Mouse (Mus musculus) R1 (cell line): ENCODE measurements around the gene Rilpl1.
"Not testable (repeated sequence)": the region's sequence is repeated elsewhere in the genome, so short reads cannot be mapped to it uniquely, and the experiment has no call there.

Experiments used
- DNase-seq: peaks from one replicate; pipeline ENCODE4 v3.0.0-alpha.2; 2018; ENCODE audit warnings: low read depth, low spot score

Rilpl1 gene

DNA sequence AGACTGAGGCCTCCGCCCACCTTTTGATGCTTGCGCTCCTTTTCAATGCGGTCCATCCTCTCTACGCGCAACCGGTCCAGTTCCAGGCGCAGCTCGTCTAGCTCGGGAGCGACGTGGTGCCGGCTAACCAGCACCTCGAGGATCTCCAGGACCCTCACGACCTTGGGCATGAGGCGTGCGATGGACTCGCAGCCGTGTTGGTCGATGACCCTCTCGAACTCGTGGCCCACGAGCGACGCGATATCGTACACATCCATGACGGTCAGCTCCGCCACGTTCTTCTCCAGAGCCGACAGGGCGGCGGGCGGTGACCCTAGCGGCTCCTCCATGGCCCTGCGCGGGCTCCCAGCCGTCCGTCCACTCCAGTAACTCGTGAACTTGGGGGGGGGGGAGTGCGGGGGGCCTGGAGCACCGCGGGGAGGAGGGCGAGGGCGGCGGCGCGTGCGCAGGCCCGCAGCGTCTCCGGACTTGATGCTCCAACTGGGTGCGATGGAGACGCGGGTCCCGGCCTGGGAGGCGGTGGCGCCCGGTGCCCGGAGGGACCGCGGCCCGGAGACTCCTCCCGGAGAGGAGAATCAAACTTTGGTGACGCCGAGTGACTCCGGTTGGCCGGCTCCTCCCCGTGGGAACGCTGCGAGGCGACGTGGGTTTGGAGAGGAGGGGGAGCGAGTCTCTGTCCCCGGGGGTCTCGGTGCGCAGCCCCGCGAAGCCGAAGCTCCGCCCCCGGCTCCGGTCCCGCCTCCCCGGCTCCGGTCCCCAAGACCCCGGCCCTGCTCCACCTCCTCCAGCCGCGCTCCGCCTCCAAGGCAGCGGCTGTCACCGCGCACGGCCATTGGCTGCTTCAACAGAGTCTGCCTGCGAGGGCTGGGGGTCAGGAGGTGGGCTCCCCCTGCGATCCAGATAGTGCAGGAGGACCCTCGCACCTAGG is at the start of gene Rilpl1:
Rilpl1 (minus strand) TSS at position 737 of the 928 bp plus-strand sequence.
- DNase-seq, result peak; percentile 79

DNA sequence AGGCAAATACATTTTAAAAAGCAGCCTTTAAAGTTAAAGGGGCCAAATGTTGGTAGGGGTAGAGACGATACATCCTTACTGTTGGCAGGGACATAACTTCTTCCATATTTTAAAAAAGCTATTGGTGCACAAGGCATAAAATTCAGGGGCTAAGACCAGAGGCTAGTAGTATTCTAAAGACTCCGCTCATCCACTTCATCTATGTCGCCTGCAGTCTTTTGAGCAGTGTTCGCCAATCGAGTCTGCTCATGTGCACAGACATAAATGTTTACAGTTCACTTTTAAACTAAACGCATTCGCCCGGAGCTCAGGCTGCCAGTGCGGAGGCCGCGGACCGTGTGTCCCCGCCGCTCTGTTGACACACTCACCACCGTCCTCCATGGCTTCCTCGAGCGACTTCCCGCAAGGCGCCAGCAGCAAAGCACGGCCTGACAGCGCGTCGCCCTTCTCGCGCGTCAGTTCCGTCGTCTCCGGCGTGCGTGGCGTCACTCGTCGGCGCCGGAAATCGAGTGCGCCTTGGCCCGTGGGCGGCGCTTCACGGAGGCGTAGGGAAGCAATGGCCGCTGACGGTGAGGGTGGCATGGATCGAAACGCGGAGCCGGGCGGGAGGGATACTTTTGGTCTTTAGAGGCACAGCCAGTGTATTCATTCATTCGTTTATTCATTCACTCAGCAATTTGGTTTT is 47.6 kb upstream of the Rilpl1 start, which contains the start of the genes Eif2b1 and Gtf2h3:
Eif2b1 (minus strand) TSS at position 499 of the 685 bp plus-strand sequence.
Gtf2h3 (plus strand) TSS at position 508 of the 685 bp plus-strand sequence.
- DNase-seq, result peak; percentile 93

DNA sequence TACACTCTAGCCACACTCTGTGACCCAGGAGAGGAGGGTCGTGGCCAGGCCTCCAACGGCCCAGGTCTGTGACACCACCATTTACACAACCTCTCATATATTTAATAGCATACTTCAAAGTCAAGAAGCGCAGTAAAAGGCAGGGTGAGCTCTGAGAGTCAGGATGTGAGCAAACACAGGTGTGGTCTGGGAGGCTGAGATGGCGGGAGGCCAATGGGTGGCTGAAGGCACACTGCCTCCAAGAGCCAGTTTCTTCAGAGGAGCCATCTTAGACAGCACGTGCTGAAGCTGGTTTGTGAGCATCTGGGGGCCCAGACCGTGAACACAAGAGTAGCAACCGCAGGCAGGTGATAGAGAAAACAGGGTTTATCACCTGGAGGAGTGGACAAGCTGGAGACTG is 44.3 kb upstream of the Rilpl1 start:
- no peak for DNase-seq

DNA sequence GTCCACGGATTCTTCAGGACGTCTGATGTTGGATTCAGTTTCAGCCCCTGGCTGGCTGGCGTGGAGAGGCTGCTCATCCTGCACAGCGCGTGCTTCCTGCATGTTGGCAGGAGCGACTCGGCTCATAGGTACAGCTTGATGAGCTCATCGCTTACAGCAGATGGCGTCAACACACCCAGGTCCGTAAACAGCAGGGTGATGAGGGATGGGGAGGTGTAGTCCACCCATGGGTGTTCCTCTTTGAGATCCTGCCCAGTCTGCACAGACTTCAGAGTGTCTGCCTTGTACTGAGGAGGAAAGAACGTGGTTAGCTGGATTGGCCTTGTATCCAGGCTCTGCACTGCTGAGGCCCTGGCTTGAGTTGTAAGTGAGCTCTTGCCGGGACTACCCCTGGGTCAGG is 39.9 kb upstream of the Rilpl1 start:
- no peak for DNase-seq

DNA sequence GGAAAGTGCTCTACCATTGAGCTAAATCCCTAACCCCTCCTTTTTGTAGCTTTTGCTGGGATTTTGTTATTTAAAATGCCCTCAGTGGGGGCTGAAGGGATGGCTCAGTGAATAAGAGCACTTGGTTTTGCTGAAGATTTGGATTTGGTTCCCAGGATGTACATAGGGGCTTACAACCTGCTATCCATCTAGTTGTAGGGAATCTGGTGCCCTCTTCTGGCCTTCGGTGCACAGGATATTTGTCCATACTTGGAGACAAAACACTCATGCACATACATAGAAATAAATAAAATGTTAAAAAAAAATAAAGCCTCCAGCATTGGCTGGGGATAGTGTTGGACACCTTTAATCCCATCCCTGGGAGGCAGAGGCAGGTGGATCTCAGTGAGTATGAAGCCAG is 24.0 kb upstream of the Rilpl1 start:
- DNase-seq, result no peak

DNA sequence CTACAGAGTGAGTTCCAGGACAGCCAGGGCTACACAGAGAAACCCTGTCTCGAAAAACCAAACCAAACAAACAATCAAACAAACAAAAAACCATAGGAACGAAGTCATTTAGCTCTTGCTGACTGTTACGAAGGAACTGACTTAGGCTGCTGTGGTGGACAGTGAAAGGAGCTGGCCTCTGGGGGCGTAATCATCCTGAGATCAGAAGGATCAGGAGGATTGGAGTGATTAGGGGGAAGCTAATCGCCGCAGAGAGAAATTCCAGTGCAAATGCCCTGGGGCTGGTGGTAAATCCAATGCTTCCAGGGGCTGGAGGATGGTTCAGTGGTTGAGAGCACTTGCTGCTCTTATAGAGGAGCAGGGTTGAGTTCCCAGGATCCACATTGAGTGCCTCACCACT is 22.4 kb upstream of the Rilpl1 start:
- DNase-seq, result no peak

DNA sequence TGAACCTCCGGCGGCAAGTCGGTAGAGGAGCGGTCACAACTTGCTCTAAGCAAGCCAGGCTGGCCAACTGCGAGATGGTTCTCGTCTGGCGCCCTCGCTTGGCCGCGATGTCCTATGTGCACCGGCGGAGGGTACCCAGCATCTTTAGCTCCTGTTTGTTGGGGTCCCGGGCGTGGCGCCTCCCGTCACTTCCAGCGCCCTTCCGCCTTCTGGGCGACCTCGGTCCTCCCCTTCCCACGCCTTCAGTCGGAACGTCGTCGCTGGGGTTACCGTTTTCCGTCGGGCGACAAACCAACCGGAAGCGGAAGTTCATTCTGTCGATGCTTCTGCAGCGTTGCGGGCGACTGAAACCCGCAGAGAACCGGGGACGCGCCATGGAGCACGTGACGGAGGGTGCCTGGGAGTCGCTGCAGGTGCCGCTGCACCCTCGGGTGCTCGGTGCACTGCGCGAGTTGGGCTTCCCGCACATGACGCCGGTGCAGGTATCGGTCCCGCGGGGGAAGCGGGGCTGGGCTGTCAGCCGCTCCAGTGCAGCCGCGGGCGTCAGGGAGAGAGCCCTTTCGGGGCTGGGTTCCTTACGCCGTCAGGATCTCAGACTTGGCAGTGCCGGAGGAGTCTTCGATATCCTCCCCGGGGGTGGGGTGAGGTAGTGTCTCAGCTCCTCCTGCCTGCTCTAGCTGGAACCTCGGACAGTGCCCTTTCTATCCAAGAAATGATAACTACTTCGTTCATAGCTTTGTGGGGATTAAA is 21.5 kb upstream of the Rilpl1 start, which contains the start of gene Ddx55:
Ddx55 (plus strand) TSS at position 307 of the 750 bp plus-strand sequence.
- peak; percentile 95 for DNase-seq

DNA sequence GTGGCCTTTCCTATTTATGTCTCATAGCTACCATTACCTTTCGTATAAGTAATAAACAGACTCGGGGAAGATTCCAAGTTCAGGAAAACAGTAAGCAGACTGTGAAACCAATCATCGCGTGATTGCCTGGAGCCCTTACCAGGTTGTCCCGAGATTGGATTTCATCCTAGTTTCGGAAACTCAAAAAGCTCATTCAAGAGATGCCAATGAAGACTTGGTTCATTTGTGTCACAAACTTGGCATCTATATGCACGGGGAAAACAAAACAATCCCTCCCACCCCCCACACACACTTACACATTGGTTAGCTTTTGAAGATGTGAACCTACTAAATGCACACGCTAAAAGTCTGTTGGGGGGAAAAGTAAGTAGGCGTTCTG is 20.9 kb upstream of the Rilpl1 start:
- no peak for DNase-seq

DNA sequence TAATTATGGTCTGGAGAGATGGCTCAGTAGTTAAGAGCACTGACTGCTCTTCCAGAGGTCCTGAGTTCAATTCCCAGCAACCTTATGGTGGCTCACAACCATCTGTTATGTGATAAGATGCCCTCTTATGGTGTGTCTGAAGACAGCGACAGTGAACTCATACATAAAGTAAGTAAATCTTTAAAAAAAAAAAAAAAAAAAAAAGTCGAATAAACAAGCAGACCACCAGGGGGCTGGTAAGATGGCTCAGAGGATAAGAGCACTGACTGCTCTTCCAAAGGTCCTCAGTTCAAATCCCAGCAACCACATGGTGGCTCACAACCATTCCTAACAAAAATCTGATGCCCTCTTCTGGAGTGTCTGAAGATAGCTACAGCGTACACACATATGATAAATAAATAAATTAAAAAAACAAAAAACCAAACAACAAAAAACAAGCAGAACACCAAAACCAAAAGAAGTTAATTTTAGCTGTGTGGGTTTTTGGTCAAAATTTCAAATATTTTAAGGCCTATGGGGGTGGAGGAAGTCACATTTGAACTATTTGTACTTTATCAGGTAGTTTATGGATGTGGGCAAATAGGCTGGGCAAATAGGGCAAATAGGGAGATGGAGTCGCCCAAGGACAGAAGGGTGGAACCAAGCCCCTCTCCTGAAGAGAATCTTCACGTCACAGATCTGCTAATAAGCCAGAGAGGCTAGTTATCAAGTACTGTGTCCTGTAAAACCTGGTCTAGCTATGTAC is 20.3 kb upstream of the Rilpl1 start:
- DNase-seq, result peak; percentile 64

DNA sequence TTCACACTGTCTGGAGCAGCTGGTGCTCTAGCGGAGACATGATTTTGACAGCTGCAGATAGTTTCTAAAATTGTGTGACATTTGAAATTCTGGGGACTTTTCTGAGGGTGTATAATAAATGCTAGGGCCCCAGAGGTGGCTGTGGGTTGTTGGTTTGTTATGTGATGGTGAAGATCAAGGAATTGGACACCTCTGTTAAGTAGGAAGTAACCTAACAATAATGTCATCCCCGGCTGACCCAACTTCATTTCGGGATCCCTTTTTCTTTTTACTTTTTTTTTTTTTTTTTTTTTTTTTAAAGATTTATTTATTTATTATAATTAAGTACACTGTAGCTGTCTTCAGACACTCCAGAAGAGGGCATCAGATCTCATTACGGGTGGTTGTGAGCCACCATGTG is 19.5 kb upstream of the Rilpl1 start:
- not testable (repeated sequence) for DNase-seq

DNA sequence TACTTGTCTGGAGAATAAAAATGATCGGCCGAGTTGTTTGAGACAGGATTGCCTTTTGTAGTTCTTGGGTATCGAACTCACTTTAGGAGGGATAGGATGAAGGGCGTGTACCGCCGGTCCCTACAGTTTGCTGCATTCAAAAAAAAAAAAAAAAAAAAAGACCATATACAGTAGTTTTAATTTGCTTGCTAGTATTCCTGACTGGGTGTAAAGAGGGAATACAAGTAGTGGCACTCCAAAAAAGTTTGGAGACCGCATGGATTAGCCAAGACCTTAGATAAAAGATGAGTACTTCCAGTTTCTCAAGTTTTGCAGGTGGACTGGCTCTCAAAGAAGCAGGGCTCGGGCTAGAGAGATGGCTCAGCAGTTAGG is 10.4 kb upstream of the Rilpl1 start:
- no peak for DNase-seq

DNA sequence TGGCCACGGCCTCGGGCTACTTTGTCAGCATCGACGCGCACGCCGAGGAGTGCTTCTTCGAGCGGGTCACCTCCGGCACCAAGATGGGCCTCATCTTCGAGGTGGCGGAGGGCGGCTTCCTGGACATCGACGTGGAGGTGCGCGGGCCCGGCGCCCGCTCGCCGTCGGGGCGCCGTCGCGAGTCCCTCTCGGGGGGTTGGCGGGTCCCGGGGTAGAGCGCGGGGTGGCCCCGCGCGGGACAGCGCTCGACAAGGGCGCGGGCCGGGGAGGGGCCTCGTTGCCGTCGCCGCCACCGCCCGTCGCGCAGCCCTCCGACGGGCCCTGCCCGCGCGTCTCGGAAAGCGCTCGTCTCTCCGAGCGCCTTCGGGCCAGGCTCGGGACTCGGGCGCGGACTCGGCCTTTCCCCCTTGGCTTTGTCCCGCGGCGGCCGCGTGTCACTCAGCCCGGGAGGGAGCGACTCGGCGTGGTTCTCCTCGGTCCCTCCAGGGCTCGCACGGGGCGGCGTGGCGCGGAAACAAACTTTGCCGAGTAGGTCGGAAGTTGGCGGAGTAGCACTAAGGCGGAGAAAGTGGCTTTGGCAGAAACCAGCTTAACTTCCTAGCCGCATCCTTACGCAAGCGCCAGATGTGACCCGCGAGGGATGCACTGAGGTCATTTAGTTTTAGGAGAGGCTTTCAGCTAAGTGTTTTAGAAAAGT is 9.9 kb upstream of the Rilpl1 start:
- DNase-seq, result peak; percentile 53

DNA sequence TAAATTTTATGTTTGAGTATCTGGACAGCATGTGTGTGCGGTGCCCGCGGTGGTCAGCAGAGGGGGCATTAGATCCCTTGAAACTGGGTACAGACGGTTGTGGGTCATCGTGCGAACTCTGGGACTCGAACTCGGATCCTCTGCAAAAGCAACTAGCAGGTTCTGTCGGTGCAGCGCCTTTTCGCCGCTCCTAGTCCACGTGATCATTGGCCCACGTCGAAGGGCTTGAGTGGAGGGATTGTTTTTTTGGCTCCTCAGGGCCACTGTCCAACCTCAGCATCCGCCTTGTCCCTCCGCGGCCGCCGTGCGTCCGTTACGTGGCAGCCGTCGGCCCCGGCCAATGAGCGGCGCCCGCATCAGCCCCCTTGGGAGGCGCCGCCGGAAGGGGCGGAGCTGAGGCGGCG is 9.2 kb upstream of the Rilpl1 start, which contains the start of gene Tmed2:
Tmed2 (plus strand) TSS at position 313 of the 404 bp plus-strand sequence.
- peak; percentile 97 for DNase-seq

DNA sequence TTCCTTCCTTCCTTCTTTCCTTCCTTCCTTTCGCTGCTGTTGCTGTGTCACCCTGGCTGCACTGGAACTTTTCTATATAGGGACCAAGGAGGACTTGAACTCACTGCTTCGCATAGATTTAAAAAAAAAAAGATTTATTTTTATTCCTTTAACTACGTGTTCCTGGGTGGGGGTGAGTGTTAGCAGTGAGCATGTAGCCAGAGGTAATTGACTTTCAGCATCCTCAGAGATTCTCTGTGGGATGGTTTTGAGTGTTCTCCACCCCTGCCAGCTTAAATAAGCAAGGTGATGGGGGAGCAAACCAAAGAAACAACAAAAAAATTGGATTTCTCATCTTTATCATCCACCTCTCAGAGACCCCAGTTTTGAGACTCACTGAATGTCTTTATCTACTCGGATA is 8.7 kb upstream of the Rilpl1 start:
- DNase-seq, result no peak

DNA sequence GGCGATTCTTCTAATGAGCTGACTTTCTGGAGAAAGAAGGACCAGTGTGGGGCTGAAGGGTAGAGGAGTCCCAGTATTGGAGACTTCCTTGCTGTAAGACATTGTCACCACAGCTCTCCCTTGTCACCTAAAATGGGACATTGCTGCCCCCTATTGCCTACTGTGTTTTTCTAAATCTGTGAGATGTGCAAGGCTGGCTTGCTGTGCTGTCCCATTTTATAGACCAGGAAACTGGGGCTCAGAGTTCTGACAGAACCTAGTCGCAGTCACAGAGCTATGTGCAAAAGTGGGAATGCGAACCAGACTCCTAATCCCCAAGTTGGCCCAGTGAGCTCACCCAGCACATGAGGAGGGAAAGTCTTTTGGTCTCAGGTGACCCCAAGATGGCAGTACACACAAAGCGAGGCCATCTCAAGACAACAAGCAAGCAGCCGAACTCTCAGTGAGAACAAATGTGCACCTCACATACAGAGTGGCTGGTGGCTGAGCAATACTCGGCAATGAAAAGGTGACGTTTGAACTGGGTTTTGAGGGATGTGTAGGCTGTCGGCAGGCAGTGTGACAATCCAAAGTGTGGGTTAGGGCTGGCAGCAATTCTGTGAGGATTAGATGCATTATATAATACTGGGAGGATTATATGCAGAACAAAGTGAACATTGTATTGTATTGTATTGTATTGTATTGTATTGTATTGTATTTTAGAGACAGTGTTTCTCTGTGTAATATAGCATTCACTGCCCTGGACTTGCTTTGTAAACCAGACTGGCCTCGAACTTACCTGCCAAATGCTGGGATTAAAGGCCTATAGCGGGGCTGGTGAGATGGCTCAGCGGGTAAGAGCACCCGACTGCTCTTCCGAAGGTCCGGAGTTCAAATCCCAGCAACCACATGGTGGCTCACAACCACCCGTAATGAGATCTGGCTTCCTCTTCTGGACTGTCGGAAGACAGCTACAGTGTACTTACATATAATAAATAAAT is 7.9 kb upstream of the Rilpl1 start:
- DNase-seq, result peak; percentile 70

DNA sequence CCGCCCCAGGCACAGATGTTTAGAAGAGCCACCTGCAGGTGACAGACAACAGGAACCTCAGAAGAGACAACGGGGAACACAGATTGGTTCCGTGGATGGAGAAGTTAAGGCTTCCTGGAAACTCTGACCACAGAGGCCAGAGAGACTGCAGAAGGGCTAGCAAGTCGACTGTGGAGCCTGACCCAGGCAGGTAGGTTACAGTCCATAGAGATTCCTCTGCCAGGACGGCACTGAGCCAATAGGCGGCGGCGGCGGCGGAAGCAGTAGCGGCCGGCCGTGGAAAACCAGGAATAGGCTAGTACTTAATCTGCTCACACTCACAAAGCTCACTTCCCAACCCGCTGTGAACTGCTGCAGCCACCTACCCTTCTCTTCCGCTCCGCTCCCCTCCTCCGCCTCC is 5.6 kb upstream of the Rilpl1 start:
- DNase-seq, result peak; percentile 79

DNA sequence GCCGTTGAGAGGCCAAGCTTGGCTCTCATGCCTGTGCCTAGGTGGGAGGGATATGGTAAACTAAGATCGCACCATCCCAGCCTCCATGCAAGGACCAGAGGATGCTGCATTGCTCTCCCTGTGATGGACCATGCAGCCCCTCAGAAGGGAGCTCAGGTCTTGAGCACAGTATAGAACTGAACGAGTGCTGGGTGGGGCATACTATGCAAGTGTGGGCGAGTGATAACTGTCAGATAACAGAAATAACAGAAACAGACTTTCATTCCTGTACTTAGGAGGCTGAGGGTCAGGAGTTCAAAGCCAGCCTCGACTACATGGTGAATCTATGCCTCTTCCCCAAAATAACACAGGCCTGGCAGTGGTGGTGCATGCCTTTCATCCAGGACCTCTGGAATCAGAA is 3.8 kb upstream of the Rilpl1 start:
- DNase-seq, result no peak

DNA sequence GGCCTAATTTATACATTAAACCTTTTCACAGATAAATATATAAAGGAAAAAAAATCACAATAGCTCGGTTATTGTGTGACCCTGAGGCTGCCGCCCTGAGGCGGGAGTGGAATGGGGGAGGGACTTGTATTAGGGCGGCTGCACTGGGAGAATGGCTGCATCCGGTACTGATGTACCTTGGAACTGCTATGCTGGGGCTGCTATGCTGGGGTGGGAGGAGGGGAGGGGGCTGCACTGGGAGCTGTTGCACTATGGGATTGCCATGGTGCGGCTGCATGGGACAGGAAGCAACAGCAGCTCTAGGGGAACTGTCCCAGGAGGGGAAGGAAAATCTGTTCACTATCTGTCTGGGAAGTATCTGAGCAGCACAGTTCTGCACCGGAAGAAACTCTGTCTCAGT is 1.3 kb upstream of the Rilpl1 start:
- DNase-seq, result peak; percentile 70

DNA sequence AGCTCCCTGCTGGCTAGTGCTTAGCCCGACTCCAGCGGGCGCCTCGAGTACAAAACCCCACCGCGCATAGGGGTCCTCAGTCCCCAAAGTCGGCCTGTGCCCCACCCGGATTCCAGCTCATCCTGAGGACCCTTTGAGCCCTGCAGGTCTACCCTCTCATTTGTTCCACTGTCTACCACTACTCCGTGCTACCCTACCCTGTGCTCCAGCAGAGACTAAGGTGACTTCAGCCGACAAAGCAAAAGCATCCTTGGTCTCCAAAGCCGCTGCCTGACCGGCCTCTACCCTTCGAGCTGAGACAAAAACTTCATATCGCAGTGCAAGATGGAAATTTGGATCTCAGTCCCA is 366 bp upstream of the Rilpl1 start:
- DNase-seq, result no peak
